Mouse (Mus musculus): ENCODE data around the gene Ank3. TPM values are rescaled to one million over a fixed set of nuclear protein-coding genes. Genes with fewer than 3 reads are reported as not detected.
A peak's percentile ranks its signal among the peaks of the same experiment; 100 is the strongest.
"Not testable (repeated sequence)": the region's sequence is repeated elsewhere in the genome, so short reads cannot be mapped to it uniquely, and the experiment has no call there.

Ank3 gene
- polyA plus RNA-seq (2016; fragmentation: Nextera tagmentation; extraction: Ambion mirVana): 9.2 and 10.0 TPM in 2 replicates

- Histone ChIP-seq H3K27me3 (replicated peaks) (peaks cover 61% of the 10 kb centered on the region), H3K4me2 (peak within 1 kb of the TSS; percentile 76), H3K36me3 (no peaks in the 10 kb centered on the region), H3K9me3 (replicated peaks) (no peaks in the 10 kb centered on the region), H3K4me3 (peak within 1 kb of the TSS; percentile 55), H3K27ac (no peak within 1 kb of the TSS), H3K4me1 (peaks cover 2% of the 10 kb centered on the region; the same call in 1 of the 2 replicates), H3K9ac (no peak within 1 kb of the TSS)
- ATAC-seq: no peak
- under 1% methylated on average over 71 of the region's 77 CpGs for WGBS (ENCODE audit: insufficient replicate concordance)
These were observed at the start of gene Ank3 for GRCm38 (mm10) chr10:69398763-69399590. Ank3 (plus strand) TSS chr10:69398773.

GRCm38 (mm10) chr10:69351071-69351841 is 47.3 kb upstream of the Ank3 start:
- WGBS (ENCODE audit: insufficient replicate concordance): 10% methylated on average over 12 of the region's 12 CpGs
- no peak for ATAC-seq
- Histone ChIP-seq H3K4me1 (peaks cover 54% of the 10 kb centered on the region), H3K27ac (peak overlapping the region; percentile 90), H3K4me3 (peak overlapping the region; percentile 93), H3K9ac (peak overlapping the region; percentile 96), H3K4me2 (peak overlapping the region; percentile 88), H3K36me3 (peaks cover 49% of the 10 kb centered on the region), H3K9me3 (replicated peaks) (no peaks in the 10 kb centered on the region), H3K27me3 (replicated peaks) (no peaks in the 10 kb centered on the region)

- peak overlapping the region; percentile 96 for H3K9ac ChIP-seq
- ATAC-seq: no peak
These were observed 46.7 kb upstream of the Ank3 start for GRCm38 (mm10) chr10:69351842-69352211.

GRCm38 (mm10) chr10:69352212-69353085 is 46.1 kb upstream of the Ank3 start, which contains the start of gene Cdk1:
Cdk1 (minus strand) TSS chr10:69352938.
- Histone ChIP-seq H3K9ac (peak within 1 kb of the TSS; percentile 96), H3K36me3 (peaks cover 37% of the 10 kb centered on the region), H3K27ac (peak within 1 kb of the TSS; percentile 90), H3K4me2 (peak within 1 kb of the TSS; percentile 88), H3K9me3 (replicated peaks) (peaks cover 2% of the 10 kb centered on the region; the same call in 1 of the 2 replicates), H3K27me3 (replicated peaks) (no peaks in the 10 kb centered on the region), H3K4me1 (peaks cover 42% of the 10 kb centered on the region), H3K4me3 (peak within 1 kb of the TSS; percentile 93)
- ATAC-seq: peak; percentile 95
- WGBS (ENCODE audit: insufficient replicate concordance): under 1% methylated on average over 51 of the region's 51 CpGs

More at GRCm38 (mm10) chr10:69351842-69352211, 46.7 kb upstream of the Ank3 start:
- under 1% methylated on average over 11 of the region's 11 CpGs for WGBS (ENCODE audit: insufficient replicate concordance)
- Histone ChIP-seq H3K36me3 (peaks cover 44% of the 10 kb centered on the region), H3K9me3 (replicated peaks) (no peaks in the 10 kb centered on the region; the same call in 1 of the 2 replicates), H3K4me1 (peaks cover 48% of the 10 kb centered on the region), H3K4me3 (peak overlapping the region; percentile 93), H3K27me3 (replicated peaks) (no peaks in the 10 kb centered on the region), H3K27ac (peak overlapping the region; percentile 90), H3K4me2 (peak overlapping the region; percentile 88)

GRCm38 (mm10) chr10:69353086-69353479 is 45.5 kb upstream of the Ank3 start:
- Histone ChIP-seq H3K27ac (peak overlapping the region; percentile 90), H3K9ac (peak overlapping the region; percentile 96)
- WGBS (ENCODE audit: insufficient replicate concordance): 9% methylated on average over 5 of the region's 5 CpGs

GRCm38 (mm10) chr10:69359666-69360065 is 38.9 kb upstream of the Ank3 start:
- no peaks in the 10 kb centered on the region for H3K36me3 ChIP-seq
- no peak overlapping the region for H3K9ac ChIP-seq
- H3K9me3 ChIP-seq (replicated peaks): peaks cover 5% of the 10 kb centered on the region; the same call in 1 of the 2 replicates
- no peaks in the 10 kb centered on the region for H3K4me1 ChIP-seq
- no peak for ATAC-seq
- no peak overlapping the region for H3K4me2 ChIP-seq
- 68% methylated on average over 1 of the region's 1 CpGs for WGBS (ENCODE audit: insufficient replicate concordance)
- no peaks in the 10 kb centered on the region for H3K27me3 ChIP-seq (replicated peaks)
- H3K27ac ChIP-seq: no peak overlapping the region
- no peak overlapping the region for H3K4me3 ChIP-seq

More at GRCm38 (mm10) chr10:69353086-69353479, 45.5 kb upstream of the Ank3 start:
- not testable (repeated sequence) for H3K9me3 ChIP-seq (replicated peaks); H3K27me3 ChIP-seq (replicated peaks)
- H3K36me3 ChIP-seq: peaks cover 31% of the 10 kb centered on the region
- peak; percentile 60 for ATAC-seq
- peak overlapping the region; percentile 88 for H3K4me2 ChIP-seq
- H3K4me3 ChIP-seq: peak overlapping the region; percentile 93
- peaks cover 36% of the 10 kb centered on the region for H3K4me1 ChIP-seq

GRCm38 (mm10) chr10:69366208-69366607 is 32.4 kb upstream of the Ank3 start:
- Histone ChIP-seq H3K27ac (no peak overlapping the region), H3K9ac (no peak overlapping the region)
- WGBS (ENCODE audit: insufficient replicate concordance): 80% methylated on average over 11 of the region's 11 CpGs

GRCm38 (mm10) chr10:69366877-69367387 is 31.6 kb upstream of the Ank3 start:
- H3K27me3 ChIP-seq (replicated peaks): 0 out of 2 replicates have a peak, but pooled peaks cover 3% of the 10 kb centered on the region
- no peaks in the 10 kb centered on the region for H3K36me3 ChIP-seq
- H3K27ac ChIP-seq: no peak overlapping the region
- no peak overlapping the region for H3K4me3 ChIP-seq
- no peaks in the 10 kb centered on the region for H3K4me1 ChIP-seq
- H3K9ac ChIP-seq: no peak overlapping the region
- H3K9me3 ChIP-seq (replicated peaks): no peaks in the 10 kb centered on the region
- ATAC-seq: no peak
- 70% methylated on average over 13 of the region's 13 CpGs for WGBS (ENCODE audit: insufficient replicate concordance)
- no peak overlapping the region for H3K4me2 ChIP-seq

More at GRCm38 (mm10) chr10:69366208-69366607, 32.4 kb upstream of the Ank3 start:
- Histone ChIP-seq H3K27me3 (replicated peaks) (0 out of 2 replicates have a peak, but pooled peaks cover 3% of the 10 kb centered on the region), H3K4me1 (no peaks in the 10 kb centered on the region), H3K36me3 (no peaks in the 10 kb centered on the region), H3K4me2 (no peak overlapping the region), H3K9me3 (replicated peaks) (no peaks in the 10 kb centered on the region), H3K4me3 (no peak overlapping the region)
- no peak for ATAC-seq

GRCm38 (mm10) chr10:69369321-69369720 is 29.3 kb upstream of the Ank3 start:
- Histone ChIP-seq H3K27me3 (replicated peaks) (0 out of 2 replicates have a peak, but pooled peaks cover 3% of the 10 kb centered on the region), H3K9me3 (replicated peaks) (no peaks in the 10 kb centered on the region), H3K4me2 (no peak overlapping the region), H3K4me1 (no peaks in the 10 kb centered on the region), H3K27ac (no peak overlapping the region), H3K4me3 (no peak overlapping the region), H3K9ac (no peak overlapping the region), H3K36me3 (no peaks in the 10 kb centered on the region)
- WGBS (ENCODE audit: insufficient replicate concordance): 68% methylated on average over 6 of the region's 6 CpGs
- no peak for ATAC-seq

GRCm38 (mm10) chr10:69371441-69371840 is 27.1 kb upstream of the Ank3 start:
- WGBS (ENCODE audit: insufficient replicate concordance): 14% methylated on average over 10 of the region's 10 CpGs
- no peaks in the 10 kb centered on the region for H3K36me3 ChIP-seq
- no peaks in the 10 kb centered on the region for H3K4me1 ChIP-seq
- no peak for ATAC-seq
- no peaks in the 10 kb centered on the region for H3K9me3 ChIP-seq (replicated peaks)
- no peak overlapping the region for H3K27ac ChIP-seq
- H3K4me3 ChIP-seq: no peak overlapping the region
- no peak overlapping the region for H3K9ac ChIP-seq
- H3K4me2 ChIP-seq: no peak overlapping the region
- H3K27me3 ChIP-seq (replicated peaks): no peaks in the 10 kb centered on the region

- WGBS (ENCODE audit: insufficient replicate concordance): 81% methylated on average over 14 of the region's 14 CpGs
- H3K4me2 ChIP-seq: no peak overlapping the region
- ATAC-seq: no peak
- no peak overlapping the region for H3K27ac ChIP-seq
- H3K9ac ChIP-seq: no peak overlapping the region
- no peaks in the 10 kb centered on the region for H3K27me3 ChIP-seq (replicated peaks)
- no peaks in the 10 kb centered on the region for H3K9me3 ChIP-seq (replicated peaks)
- H3K36me3 ChIP-seq: no peaks in the 10 kb centered on the region
- H3K4me1 ChIP-seq: no peaks in the 10 kb centered on the region
- H3K4me3 ChIP-seq: no peak overlapping the region
These were observed 26.5 kb upstream of the Ank3 start for GRCm38 (mm10) chr10:69372061-69372460.
